Mouse (Mus musculus): ENCODE data around the gene Kcnn4. TPM values are rescaled to one million over a fixed set of nuclear protein-coding genes. Genes with fewer than 3 reads are reported as not detected.

Kcnn4 gene
- total and polyA plus RNA-seq, 2 experiments from 2014 or later, result 0.27 to 0.81 TPM

GRCm38 (mm10) chr7:24368946-24369345 lies 1.1 kb upstream of the Kcnn4 start:
- Histone ChIP-seq H3K4me3 (ENCODE audit: low read depth, low read length) (no peak overlapping the region), H3K27me3 (ENCODE audit: insufficient read depth, low read length) (no peaks in the 10 kb centered on the region), H3K27ac (ENCODE audit: low read depth, low read length) (no peak overlapping the region), H3K4me2 (ENCODE audit: low read depth, low read length, poor library complexity, severe bottlenecking) (no peak overlapping the region), H3K9me3 (ENCODE audit: low read length) (no peaks in the 10 kb centered on the region), H3K36me3 (ENCODE audit: insufficient read depth, low read length) (no peaks in the 10 kb centered on the region), H3K4me1 (ENCODE audit: insufficient read depth, low read length) (no peaks in the 10 kb centered on the region), H3K9ac (replicated peaks; ENCODE audit: low read length, poor library complexity, severe bottlenecking) (no peak overlapping the region)
- no peak for ATAC-seq (ENCODE audit: low FRiP score)
- DNase-seq (ENCODE audit: low spot score), result no peak
- 94% methylated on average over 7 of the region's 7 CpGs for WGBS
- no peak for TF ChIP-seq CTCF (IDR thresholded peaks at IDR 0.05)

GRCm38 (mm10) chr7:24371012-24371808 lies 1.1 kb downstream of the Kcnn4 start:
- Histone ChIP-seq H3K27me3 (ENCODE audit: insufficient read depth, low read length) (no peaks in the 10 kb centered on the region), H3K27ac (ENCODE audit: low read depth, low read length) (no peak overlapping the region), H3K9me3 (ENCODE audit: low read length) (no peaks in the 10 kb centered on the region), H3K4me2 (ENCODE audit: low read depth, low read length, poor library complexity, severe bottlenecking) (no peak overlapping the region), H3K4me3 (ENCODE audit: low read depth, low read length) (no peak overlapping the region), H3K36me3 (ENCODE audit: insufficient read depth, low read length) (no peaks in the 10 kb centered on the region), H3K9ac (replicated peaks; ENCODE audit: low read length, poor library complexity, severe bottlenecking) (no peak overlapping the region), H3K4me1 (ENCODE audit: insufficient read depth, low read length) (no peaks in the 10 kb centered on the region)
- WGBS, result 77% methylated on average over 7 of the region's 7 CpGs
- DNase-seq (ENCODE audit: low spot score), result no peak
- TF ChIP-seq CTCF (IDR thresholded peaks at IDR 0.05), result no peak
- no peak for ATAC-seq (ENCODE audit: low FRiP score)

- no peaks in the 10 kb centered on the region for H3K4me1 ChIP-seq (ENCODE audit: insufficient read depth, low read length)
- DNase-seq (ENCODE audit: low spot score) (no peak), ATAC-seq (ENCODE audit: low FRiP score) (no peak)
- no peaks in the 10 kb centered on the region for H3K36me3 ChIP-seq (ENCODE audit: insufficient read depth, low read length)
- no peak overlapping the region for H3K4me3 ChIP-seq (ENCODE audit: low read depth, low read length)
- H3K27me3 ChIP-seq (ENCODE audit: insufficient read depth, low read length), result peaks cover 3% of the 10 kb centered on the region; the same call in 1 of the 2 replicates
- no peak overlapping the region for H3K9ac ChIP-seq (replicated peaks; ENCODE audit: low read length, poor library complexity, severe bottlenecking)
- H3K4me2 ChIP-seq (ENCODE audit: low read depth, low read length, poor library complexity, severe bottlenecking), result no peak overlapping the region
- no peak for TF ChIP-seq CTCF (IDR thresholded peaks at IDR 0.05)
- H3K27ac ChIP-seq (ENCODE audit: low read depth, low read length), result no peak overlapping the region
- WGBS, result 71% methylated on average over 3 of the region's 3 CpGs
- no peaks in the 10 kb centered on the region for H3K9me3 ChIP-seq (ENCODE audit: low read length)
Observed at GRCm38 (mm10) chr7:24371809-24372145, 1.7 kb downstream of the Kcnn4 start.

- Histone ChIP-seq H3K4me1 (ENCODE audit: insufficient read depth, low read length) (no peaks in the 10 kb centered on the region), H3K4me3 (ENCODE audit: low read depth, low read length) (no peak overlapping the region), H3K36me3 (ENCODE audit: insufficient read depth, low read length) (no peaks in the 10 kb centered on the region), H3K27me3 (ENCODE audit: insufficient read depth, low read length) (peaks cover 7% of the 10 kb centered on the region; the same call in 1 of the 2 replicates), H3K9me3 (ENCODE audit: low read length) (no peaks in the 10 kb centered on the region), H3K27ac (ENCODE audit: low read depth, low read length) (no peak overlapping the region), H3K4me2 (ENCODE audit: low read depth, low read length, poor library complexity, severe bottlenecking) (no peak overlapping the region), H3K9ac (replicated peaks; ENCODE audit: low read length, poor library complexity, severe bottlenecking) (no peak overlapping the region)
- no peak for TF ChIP-seq CTCF (IDR thresholded peaks at IDR 0.05)
- 91% methylated on average over 9 of the region's 11 CpGs for WGBS
- ATAC-seq (ENCODE audit: low FRiP score), result no peak
- no peak for DNase-seq (ENCODE audit: low spot score)
Observed at GRCm38 (mm10) chr7:24372300-24372699, 2.2 kb downstream of the Kcnn4 start.

GRCm38 (mm10) chr7:24372786-24373185 lies 2.7 kb downstream of the Kcnn4 start:
- Histone ChIP-seq H3K4me3 (ENCODE audit: low read depth, low read length) (no peak overlapping the region), H3K27ac (ENCODE audit: low read depth, low read length) (no peak overlapping the region), H3K4me1 (ENCODE audit: insufficient read depth, low read length) (no peaks in the 10 kb centered on the region), H3K9ac (replicated peaks; ENCODE audit: low read length, poor library complexity, severe bottlenecking) (no peak overlapping the region), H3K4me2 (ENCODE audit: low read depth, low read length, poor library complexity, severe bottlenecking) (no peak overlapping the region), H3K27me3 (ENCODE audit: insufficient read depth, low read length) (peaks cover 7% of the 10 kb centered on the region; the same call in 1 of the 2 replicates), H3K9me3 (ENCODE audit: low read length) (no peaks in the 10 kb centered on the region), H3K36me3 (ENCODE audit: insufficient read depth, low read length) (no peaks in the 10 kb centered on the region)
- DNase-seq (ENCODE audit: low spot score) (no peak), ATAC-seq (ENCODE audit: low FRiP score) (no peak)
- 79% methylated on average over 4 of the region's 4 CpGs for WGBS
- TF ChIP-seq CTCF (IDR thresholded peaks at IDR 0.05), result no peak

GRCm38 (mm10) chr7:24373538-24374379 lies 3.7 kb downstream of the Kcnn4 start:
- Histone ChIP-seq H3K36me3 (ENCODE audit: insufficient read depth, low read length) (no peaks in the 10 kb centered on the region), H3K9ac (replicated peaks; ENCODE audit: low read length, poor library complexity, severe bottlenecking) (no peak overlapping the region), H3K9me3 (ENCODE audit: low read length) (no peaks in the 10 kb centered on the region), H3K4me2 (ENCODE audit: low read depth, low read length, poor library complexity, severe bottlenecking) (no peak overlapping the region), H3K4me3 (ENCODE audit: low read depth, low read length) (no peak overlapping the region), H3K27ac (ENCODE audit: low read depth, low read length) (no peak overlapping the region; the same call in 1 of the 2 replicates), H3K4me1 (ENCODE audit: insufficient read depth, low read length) (no peaks in the 10 kb centered on the region), H3K27me3 (ENCODE audit: insufficient read depth, low read length) (peaks cover 7% of the 10 kb centered on the region; the same call in 1 of the 2 replicates)
- no peak for TF ChIP-seq CTCF (IDR thresholded peaks at IDR 0.05)
- ATAC-seq (ENCODE audit: low FRiP score), result peak; percentile 60
- peak; percentile 58 for DNase-seq (ENCODE audit: low spot score)
- WGBS, result 29% methylated on average over 15 of the region's 20 CpGs

Data from midbrain, postnatal 0 days (tissue).